Mouse (Mus musculus): ENCODE measurements around the gene Gpr153. TPM values are rescaled to one million over a fixed set of nuclear protein-coding genes. Genes with fewer than 3 reads are reported as not detected.

Gene Gpr153
- total RNA-seq, 1 experiment from 2014 or later: 0.12 TPM

Other genes with a start within 250 kb of the Gpr153 start
- gene Zbtb48, start 246.6 kb upstream of the Gpr153 start, total RNA-seq (2017): 19.0 and 20.4 TPM in 2 replicates
- gene Tas1r1, start 235.7 kb upstream of the Gpr153 start, total RNA-seq (2017): not detected in 2 replicates
- 23.0 and 23.7 TPM in 2 replicates for gene Nol9, start 234.9 kb upstream of the Gpr153 start, total RNA-seq (2017)
- 0.81 and 2.5 TPM in 2 replicates for gene Plekhg5, start 201.7 kb upstream of the Gpr153 start, total RNA-seq (2017)
- gene Tnfrsf25, start 158.3 kb upstream of the Gpr153 start, total RNA-seq (2017): 1.8 and 2.3 TPM in 2 replicates
- gene Espn, start 121.9 kb upstream of the Gpr153 start, total RNA-seq (2017): 0.12 and 0.23 TPM in 2 replicates
- gene Hes2, start 115.4 kb upstream of the Gpr153 start, total RNA-seq (2017): not detected in 2 replicates
- gene Acot7, start 96.1 kb upstream of the Gpr153 start, total RNA-seq (2017): 12.2 and 18.4 TPM in 2 replicates
- gene Hes3, start 17.4 kb downstream of the Gpr153 start, total RNA-seq (2017): not detected in 2 replicates
- 24.9 and 26.2 TPM in 2 replicates for gene Icmt, start 23.0 kb downstream of the Gpr153 start, total RNA-seq (2017)
- gene Rnf207, start 44.8 kb downstream of the Gpr153 start, total RNA-seq (2017): not detected in 2 replicates
- 782 and 849 TPM in 2 replicates for gene Rpl22, start 51.5 kb downstream of the Gpr153 start, total RNA-seq (2017)
- under 0.01 and 0.12 TPM in 2 replicates for gene Chd5, start 64.4 kb downstream of the Gpr153 start, total RNA-seq (2017)
- 0.37 and 0.81 TPM in 2 replicates for gene Nphp4, start 202.5 kb downstream of the Gpr153 start, total RNA-seq (2017)
- gene Kcnab2, start 203.6 kb downstream of the Gpr153 start, total RNA-seq (2017): 49.3 and 49.7 TPM in 2 replicates

Data from neutrophil, adult 5-6 weeks (primary cell).